Mouse (Mus musculus) spleen, postnatal 14 days (tissue): ENCODE results near the gene Vrk2.

Source experiments
- DNase-seq, 2 experiments: peaks; one replicate each; pipeline ENCODE4 v3.0.0; 2021 to 2022; ENCODE audit warnings: low spot score in 2 of 2

Gene Vrk2

DNA sequence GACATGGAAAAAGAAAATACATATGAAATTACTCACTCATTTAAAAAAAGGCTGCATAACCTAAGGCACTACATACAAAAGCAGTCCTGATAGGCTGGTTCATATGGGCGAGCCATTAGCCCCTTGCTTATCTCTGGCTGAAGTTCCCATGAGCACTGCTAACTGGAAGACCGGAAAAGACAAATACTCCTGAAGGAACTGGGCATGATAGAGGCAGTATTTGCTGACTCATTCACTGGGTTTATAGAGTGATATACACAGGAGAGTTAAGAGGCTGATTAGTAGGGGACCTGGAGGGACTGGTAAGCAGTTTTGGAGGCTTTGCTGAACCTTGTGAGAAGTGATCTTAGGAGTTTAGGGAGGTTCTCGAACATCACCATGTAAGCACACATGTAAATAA, 42.2 kb downstream of the Vrk2 start:
- no peak for DNase-seq

DNA sequence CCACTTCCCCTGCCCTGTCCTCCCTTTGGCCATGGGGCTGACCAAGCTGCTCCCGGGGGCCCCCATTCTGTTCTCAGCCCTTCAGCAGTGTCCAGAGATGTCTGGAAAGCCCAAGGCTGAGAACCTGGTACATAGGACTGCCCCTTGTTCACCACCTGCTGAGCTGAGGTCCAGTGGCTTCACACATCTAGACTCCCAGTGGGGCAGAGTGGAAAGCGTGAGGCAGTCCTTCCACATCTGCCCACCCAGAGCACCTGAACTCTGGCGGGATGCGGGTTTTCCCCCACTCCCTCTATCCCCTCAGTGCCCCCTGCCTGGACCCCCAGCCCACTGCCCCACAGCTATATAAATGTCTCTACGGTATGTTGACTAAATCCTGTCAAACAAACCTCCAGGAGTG, 56.0 kb downstream of the Vrk2 start:
- DNase-seq: no peak

DNA sequence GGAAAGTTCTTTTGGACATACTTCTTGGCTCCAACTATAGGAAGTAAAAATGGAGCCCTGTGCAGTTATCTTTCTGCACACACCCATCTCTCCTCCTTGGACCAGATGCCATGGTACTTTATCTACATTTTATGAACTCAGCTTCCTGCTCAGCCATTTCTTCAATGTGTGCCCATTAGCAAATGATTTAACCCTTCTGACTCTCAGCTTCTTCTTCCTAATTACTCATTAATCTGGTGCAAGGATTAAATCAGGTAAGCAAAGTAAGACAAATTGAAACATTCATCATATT, 60.0 kb downstream of the Vrk2 start:
- no peak for DNase-seq

DNA sequence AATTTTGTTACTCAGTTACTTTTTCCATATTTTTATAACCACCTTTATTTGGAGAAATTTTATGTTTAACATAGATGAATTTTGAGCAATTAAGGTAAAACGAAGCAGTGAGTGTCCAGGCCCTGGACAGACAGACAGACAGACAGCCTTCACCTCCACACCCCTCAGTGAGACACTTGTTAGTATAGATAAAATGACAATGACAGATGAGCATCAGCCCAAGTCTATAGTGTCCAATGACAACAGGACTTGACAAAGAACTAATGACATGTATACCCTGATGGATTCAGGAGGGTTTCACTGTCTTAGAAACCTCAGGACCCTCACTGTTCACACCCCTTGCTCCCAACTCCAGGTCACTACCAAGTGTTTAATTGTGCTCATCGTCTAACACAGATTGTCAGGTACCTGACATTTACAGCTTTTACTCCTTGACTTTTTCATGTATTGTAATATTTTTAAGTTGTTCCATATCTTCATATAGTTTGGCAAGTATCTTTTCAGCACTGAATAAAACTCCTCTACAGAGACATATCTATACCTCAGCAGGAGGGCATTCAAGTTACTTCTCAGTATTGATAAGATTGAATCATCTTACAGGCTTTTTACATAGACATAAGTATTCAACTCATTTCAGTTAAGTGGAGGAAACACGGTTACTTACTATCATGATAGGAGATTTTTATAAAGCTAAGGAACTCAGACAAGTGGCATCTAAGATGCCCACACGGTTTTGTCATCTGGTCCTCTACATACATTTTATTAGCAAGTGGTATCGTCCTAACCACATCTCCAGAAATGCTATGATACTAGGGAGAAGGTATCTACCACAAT, 60.6 kb downstream of the Vrk2 start:
- DNase-seq: no peak

DNA sequence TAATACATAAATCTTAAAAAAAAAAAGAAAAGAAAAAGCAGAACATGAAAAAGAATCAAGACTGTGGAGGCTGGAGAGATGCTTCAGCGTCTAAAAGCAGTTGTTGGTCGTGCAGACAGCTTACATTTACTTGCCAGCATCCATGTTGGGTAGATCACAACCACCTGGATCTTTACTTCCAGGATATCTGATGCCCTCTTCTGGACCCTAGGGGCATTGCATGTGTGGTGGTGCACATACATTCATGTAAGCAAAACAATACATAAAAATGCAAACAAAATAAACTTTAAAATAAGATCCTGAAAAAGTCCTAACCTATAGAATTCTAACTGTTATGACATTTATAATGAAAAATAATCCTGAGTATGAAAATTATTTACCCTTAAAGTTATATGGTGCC, 66.9 kb downstream of the Vrk2 start:
- DNase-seq: no peak

DNA sequence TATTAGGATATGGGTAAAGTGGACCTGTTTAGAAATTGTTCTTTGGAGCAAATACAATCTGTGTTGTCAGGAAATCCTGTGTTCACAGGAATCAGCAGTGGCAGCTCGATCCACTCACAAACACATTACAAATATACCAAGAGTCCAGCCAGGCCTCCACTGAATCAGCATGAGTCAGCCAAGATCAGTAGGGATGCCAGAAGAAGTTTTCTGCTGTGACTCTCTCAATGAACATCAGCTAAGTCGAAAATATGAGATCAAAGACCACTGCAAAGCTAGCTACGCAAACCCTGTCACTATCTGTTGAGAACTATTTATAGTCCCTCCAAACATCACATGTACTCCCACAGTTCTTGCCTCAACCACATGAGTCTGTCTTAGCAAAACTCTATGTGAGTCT, 74.8 kb downstream of the Vrk2 start:
- DNase-seq: no peak

DNA sequence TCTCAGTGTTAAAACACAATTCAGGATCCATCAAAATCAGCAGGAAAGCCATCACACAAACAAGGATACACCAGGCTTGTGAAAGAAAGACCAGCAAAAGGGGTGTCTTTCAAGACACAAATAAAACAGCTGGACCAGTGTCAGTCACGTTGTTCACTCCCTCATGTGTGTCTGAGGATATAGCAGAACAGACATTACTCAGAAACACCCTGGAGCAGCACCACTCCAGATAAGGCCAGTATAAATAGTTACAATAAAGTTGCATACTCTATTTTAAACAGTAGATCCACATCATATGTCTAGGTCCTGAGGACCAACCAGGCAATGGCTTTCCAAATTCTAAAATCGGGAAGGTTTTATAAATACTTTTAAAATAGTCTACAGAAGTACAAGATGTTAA, 77.7 kb downstream of the Vrk2 start:
- DNase-seq: no peak

DNA sequence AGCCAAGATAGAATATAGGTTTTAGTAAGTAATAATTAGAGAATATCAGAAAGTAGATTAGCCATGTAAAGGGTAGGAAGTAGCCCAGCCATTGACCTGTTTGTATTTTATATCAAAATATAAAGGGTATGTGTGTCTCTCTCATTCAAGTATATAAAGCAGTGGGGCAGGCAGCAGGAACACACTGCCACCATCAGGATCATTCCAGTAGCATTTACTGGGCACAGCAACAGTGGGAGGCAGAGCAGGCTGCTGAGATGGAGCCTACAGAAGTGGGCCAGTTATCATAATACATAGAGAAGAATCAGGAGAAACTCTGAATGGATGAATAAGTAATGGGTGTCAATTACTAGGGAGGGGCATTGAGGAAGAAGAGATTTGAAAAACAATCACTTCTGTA, 80.1 kb downstream of the Vrk2 start:
- DNase-seq: no peak

DNA sequence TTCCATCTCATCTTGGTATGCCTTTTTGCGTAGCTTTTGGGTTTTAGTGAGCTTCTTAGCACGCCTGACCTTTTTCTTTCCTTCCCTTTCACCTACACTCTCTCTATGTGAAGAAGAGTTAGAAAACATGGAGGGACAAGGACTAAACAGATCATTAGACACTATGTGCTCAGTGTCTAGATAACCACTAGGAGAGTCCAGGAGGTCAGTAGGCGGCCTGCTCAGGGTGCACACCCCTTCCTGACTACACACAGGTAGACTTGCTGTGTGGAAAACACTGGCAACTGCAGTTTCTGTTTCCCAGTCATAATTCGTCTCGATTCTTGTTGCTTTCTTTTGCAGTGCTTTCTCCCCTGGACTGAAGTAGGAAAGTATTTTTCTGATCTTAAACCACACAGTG, 97.8 kb downstream of the Vrk2 start:
- no peak for DNase-seq

DNA sequence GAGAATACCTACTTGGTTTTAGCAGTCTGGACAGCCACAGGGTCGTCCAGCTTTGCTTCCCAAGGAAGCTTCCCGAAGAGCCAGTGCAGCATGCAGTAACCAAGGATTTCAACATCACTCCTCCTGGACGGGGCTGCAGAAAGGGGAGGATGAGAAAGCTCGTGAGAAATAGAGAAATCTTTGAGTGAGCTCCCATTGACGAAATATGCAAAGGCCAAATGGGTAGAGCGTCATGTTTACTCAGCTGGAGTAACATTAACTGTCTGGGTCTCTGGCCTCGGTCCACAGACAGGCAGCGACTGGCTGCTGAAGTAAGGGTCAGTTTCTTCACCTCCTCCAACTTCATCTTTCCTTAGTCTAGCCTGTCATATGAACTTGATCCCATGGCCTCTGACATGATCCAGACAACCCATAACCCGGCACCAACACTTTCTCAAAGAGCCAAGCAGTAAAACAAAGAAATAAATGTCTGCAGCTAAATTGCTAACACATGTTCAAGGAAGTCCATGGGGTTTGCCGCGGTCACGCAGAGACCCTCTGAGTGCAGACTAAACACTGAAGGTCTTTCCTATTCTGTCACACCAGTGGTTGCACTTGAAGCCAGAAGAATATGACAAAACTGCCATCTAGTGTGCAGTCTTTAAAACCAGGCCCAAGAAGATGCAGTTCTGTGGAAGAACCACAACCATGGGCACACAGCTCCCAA, 103.9 kb downstream of the Vrk2 start:
- DNase-seq: no peak

DNA sequence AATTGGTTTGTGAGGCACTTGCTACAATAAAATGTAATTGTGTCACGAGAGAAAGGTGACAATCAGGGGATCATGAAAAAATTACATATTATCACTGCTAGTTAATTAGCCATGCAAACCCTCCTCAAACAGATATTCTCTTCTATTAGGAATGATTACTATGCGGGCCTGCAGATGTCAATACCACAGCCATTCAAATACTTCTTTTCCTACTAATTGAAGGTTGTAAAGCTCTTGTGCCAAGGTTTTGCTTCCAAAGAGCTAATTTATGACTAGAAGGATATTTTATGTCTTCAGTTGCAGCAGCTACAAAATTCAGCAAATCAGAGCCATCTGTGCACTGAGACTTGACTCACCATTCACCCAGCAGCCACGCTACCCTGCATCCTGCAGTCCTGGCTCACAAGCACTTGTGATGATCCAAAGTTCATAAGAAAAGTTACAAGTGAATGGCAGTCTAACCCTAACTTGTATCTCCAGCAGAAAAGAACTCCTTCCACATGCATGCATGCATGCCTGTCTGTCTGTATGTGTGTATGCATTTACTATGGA, 112.0 kb downstream of the Vrk2 start:
- no peak for DNase-seq

DNA sequence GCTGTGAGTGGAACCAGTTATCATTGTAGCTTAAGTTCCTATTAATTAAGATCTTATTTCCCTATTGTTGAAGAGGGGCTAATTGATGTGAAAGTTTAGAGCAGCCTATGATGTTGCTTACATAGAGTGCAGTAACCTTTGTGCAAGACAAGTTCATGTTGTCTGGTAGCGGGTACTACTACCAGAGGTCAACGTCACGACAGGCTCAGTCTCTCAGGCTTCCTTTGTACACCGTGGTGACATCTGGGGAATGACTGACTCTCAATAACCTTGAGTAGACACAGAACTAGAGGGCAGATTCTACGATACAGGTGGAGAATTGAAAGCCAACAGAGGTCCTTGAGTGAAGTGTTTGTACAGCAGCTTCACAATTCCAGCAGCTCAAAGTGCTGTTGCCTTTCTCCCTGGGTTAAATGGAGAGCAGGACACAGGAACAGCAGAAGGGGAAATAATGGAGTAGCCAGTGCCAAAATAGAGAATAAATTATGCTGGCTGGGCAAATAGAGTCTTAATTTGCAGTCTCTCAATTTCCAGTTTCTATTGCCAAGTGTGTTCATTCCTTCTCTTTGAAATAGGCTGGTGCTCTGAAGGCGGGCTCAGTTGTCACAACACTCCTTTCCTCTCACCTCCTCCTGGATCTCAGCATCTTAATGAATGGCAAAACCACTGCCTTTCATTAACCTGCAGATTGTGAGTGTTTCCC, 116.6 kb downstream of the Vrk2 start:
- DNase-seq: no peak

DNA sequence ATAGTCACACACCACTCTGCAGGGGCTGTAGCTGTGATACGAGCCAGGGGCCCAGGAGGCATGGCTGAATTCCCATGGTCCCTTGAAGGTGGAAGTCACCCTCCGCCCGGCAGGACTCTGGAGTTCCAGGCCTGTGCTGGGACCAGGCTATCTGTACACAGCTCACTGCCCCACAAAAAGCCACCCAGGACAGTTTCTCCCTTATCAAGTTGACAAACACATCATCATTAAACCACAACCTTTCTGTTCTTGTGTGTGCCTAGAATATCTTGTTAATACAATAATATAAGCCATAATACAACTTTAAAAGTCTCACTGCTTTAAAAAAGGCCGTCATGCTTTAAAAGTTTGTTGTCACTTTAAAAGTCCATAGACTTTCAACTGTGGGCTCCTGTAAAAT, 139.7 kb downstream of the Vrk2 start:
- no peak for DNase-seq

DNA sequence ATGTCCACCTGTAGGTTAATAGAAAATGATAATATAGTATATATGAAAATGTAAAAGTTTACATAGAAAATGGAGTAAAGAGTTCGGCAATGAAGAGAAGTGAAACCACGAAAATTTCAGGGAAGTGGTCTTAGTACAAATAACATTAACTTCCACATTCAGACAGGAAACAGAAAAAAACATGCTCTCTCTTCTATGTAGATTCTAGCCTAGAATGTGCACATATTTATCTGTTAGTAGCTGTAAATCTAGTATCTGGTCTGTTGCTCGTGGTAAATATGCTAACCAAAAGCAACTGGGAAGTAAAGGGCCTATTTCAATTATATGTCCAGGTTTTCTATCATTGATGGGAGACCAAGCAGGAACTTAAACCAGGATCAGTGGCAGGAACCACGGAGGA, 141.1 kb downstream of the Vrk2 start:
- DNase-seq: no peak

DNA sequence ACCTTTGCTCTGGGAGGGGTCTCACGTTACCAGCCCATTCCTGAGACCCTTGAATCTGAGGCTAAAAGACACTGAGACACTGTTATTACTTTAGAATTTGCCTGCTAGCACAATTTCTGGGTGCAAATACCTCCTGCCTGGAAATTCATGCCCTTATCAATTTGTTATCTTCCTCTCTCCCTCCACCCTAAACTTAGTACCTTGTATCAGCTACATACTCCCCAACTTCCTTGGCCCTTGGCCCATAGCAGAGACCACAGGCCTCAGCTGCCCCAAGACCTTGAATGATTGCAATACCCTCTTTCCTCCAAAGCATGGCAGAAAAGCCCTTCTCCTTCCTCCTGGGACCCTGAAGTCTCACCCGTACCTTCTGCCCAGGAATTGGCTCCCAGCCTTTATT, 142.6 kb downstream of the Vrk2 start:
- DNase-seq: no peak

DNA sequence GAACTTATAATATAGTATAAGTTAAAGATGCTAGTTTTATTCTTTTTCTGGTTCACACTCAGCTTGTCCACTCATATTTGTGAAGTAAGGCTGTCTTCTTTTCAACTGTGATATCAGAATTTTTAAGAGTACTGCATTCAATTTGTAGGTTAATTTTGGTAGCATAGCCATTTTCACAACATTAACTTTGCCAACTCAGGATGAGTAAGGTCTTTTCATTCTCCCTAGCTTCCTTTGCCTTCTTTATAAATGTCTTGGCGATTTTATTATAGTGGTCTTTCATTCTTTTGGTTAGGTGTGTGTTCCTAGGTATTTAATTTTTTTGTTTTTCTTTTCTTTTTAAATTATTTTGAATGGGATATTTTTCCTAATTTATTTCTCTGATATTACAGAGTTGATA, 143.2 kb downstream of the Vrk2 start:
- no peak for DNase-seq

DNA sequence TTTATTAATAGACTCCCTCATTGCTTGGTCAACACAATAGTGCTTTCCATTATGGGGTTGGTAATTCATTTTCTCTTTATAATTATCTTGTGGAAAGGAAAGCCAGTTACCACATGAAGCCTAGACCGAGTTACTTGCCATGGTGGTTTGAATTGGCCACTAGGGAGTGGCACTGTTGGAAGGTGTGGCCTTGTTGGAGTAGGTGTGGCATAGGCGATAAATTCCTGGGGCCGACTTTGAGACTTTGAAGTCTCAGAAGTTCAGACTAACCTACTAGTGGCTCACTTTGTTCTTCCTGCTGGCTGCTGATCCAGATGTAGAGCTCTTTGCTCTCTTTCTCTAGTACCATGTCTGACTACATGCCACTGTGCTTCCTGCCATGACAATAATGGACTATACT, 144.0 kb downstream of the Vrk2 start:
- DNase-seq: no peak

DNA sequence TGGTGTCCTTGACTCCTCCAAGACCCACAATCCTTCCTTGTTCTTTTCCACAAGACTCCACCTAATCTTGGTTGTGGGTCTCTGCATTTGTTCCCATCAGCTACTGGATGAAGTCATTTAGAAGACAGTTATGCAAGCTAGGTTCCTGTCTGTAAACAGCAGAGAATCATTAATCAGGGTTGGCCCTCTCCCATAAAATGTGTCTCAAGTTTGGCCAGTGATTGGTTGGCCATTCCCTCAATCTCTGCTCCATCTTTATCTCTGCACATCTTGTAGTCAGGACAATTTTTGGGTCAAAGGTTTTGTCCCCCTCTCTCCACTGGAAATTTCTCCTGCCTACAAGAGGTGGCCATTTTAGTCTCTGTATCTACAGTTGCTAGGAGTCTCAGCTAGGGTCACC, 149.4 kb downstream of the Vrk2 start:
- no peak for DNase-seq

DNA sequence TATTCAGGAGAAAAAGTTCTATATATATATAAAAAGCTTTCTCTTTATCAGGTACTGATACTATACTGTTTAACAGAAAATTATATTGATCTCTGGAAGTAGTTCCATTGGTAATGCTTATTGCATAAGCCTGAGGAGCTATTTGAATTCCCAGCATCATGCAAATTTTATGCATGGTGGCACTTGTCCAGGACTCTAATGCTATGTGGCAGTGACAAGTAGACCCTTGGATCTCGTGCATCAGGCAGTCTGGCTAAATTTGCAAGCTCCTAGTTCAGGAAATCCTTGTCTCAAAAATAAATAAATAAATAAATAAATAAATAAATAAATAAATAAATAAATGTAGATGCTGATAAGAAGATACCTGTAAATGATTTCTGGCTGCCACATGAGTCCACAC, 152.7 kb downstream of the Vrk2 start:
- no peak for DNase-seq

DNA sequence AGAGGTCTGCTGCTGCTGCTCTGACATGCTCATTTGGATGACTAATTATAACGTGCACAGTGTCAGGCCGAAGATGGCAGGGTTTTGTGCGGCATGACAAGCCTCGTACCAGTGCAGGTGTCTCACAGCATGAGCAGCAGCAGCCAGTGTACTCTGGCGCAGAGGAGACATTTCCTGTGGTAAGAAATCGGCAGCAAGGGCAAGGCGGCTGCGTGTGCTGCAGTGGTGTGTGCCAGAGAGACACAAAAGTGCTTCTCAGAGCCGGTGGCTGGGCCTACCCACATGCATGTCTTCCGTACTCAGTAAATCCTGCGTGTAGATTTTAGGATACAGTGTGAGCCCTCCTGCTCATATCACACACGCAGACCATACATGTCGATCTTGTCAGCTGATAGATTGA, 156.0 kb downstream of the Vrk2 start:
- no peak for DNase-seq

DNA sequence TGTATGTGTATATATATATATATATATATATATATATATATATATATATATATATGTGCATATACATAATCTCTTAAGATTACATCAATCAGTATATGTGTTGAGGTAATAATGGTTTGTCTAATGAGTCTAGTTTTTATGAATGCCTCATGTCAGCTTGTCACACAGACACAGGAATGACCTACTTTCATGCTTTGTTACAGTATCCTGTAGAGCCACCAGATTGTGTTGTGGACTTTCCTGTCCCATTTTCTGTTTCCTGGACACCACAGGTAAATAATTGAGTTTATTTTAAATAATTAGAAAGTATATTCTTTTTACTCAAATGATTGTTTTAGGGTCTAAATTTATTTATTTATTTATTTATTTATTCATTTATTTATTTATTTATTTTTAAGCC, 159.6 kb downstream of the Vrk2 start:
- no peak for DNase-seq

DNA sequence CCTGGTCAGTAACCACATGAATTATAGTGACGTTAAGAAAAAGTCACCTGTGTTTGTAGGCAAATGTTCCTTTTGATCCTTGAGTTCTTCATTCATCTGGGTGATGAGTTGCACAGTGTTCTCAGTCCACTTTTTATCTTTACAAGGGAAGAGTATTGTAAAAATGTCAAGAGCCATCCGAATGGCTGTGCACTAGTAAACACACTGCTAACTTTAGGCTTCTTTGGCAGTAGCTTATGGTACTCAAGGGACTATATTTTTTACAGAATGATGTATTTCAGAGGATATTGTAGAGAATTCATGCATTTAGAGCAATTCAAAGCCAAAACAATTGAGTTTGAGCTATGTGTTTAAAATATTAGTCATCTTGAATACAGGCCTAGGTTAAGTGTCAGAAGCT, 172.3 kb downstream of the Vrk2 start:
- DNase-seq: no peak
